Mouse (Mus musculus) myocyte (in vitro differentiated cells): ENCODE measurements around the gene Atp10b.

Experiments
- CEBPB ChIP-seq: IDR thresholded peaks from 2 replicates; pipeline ENCODE4 v1.6.1; 2011; ENCODE audit warnings: mild to moderate bottlenecking, moderate library complexity; ENCODE audit not compliant: poor library complexity, insufficient read depth, severe bottlenecking
- E2F4 ChIP-seq: IDR thresholded peaks from one replicate; pipeline ENCODE4 v1.6.1; 2011; ENCODE audit warnings: mild to moderate bottlenecking, control low read depth, moderate library complexity; ENCODE audit not compliant: insufficient read depth
- MAX ChIP-seq: IDR thresholded peaks from one replicate; pipeline ENCODE4 v1.6.1; 2011; ENCODE audit warnings: low read depth, mild to moderate bottlenecking, control low read depth
- MYOD1 ChIP-seq, 3 experiments: IDR thresholded peaks; one replicate each; pipeline ENCODE4 v1.6.1; 2011; ENCODE audit warnings: control low read depth in 2 of 3, low read depth in 2 of 3, mild to moderate bottlenecking in 2 of 3, moderate library complexity in 1 of 3; ENCODE audit not compliant: insufficient read length in 2 of 3, control insufficient read depth in 1 of 3
- MYOG ChIP-seq, 3 experiments: IDR thresholded peaks; one replicate each; pipeline ENCODE4 v1.6.1; 2011; ENCODE audit warnings: control low read depth in 2 of 3, low read depth in 2 of 3, mild to moderate bottlenecking in 2 of 3; ENCODE audit not compliant: insufficient read length in 2 of 3, control insufficient read depth in 1 of 3, insufficient read depth in 1 of 3
- POLR2A ChIP-seq: IDR thresholded peaks from one replicate; pipeline ENCODE4 v1.6.1; 2011; ENCODE audit warnings: low read depth, mild to moderate bottlenecking, control low read depth, moderate library complexity; ENCODE audit not compliant: insufficient read length
- POLR2AphosphoS2 ChIP-seq: IDR thresholded peaks from one replicate; pipeline ENCODE4 v1.6.1; 2011; ENCODE audit warnings: low read depth, control low read depth; ENCODE audit not compliant: insufficient read length
- REST ChIP-seq: IDR thresholded peaks from one replicate; pipeline ENCODE4 v1.6.1; 2011; ENCODE audit warnings: mild to moderate bottlenecking, control low read depth, moderate library complexity; ENCODE audit not compliant: insufficient read depth, insufficient read length
- TCF12 ChIP-seq: IDR thresholded peaks from one replicate; pipeline ENCODE4 v1.6.1; 2011; ENCODE audit warnings: mild to moderate bottlenecking, control low read depth; ENCODE audit not compliant: poor library complexity, insufficient read depth, severe bottlenecking
- TCF3 ChIP-seq: IDR thresholded peaks from one replicate; pipeline ENCODE4 v1.6.1; 2011; ENCODE audit warnings: low read depth, control low read depth; ENCODE audit not compliant: insufficient read length
- USF1 ChIP-seq: IDR thresholded peaks from one replicate; pipeline ENCODE4 v1.6.1; 2011; ENCODE audit warnings: low read depth, mild to moderate bottlenecking, control low read depth, moderate library complexity

DNA sequence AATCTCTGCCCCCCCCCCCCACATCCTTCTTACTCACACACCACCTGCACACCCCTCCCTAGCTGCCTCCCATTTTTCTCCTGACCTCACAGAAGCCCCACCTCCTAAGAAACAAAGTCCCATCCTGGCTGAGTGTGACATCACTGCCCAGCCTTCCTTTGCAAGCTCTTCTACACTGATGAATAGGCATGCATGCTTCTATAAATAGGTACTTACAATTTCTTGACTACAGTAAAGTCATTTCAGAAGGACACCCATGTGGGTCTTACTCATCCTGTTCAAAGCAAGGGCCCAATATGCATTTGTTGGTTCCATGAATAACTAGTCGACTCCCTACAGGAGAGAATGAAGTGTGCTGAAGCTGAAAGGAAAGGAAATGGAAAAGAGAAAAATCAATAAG is 5.5 kb upstream of the Atp10b start:
- TF ChIP-seq MYOG (IDR thresholded peaks at IDR 0.05; ENCODE audit: control insufficient read depth in 1 of 3, insufficient read depth in 1 of 3, insufficient read length in 2 of 3, low read depth in 2 of 3), result no peak
- TF ChIP-seq POLR2A, result no peak
- TF ChIP-seq MYOD1 (IDR thresholded peaks at IDR 0.05; ENCODE audit: control insufficient read depth in 1 of 3, insufficient read length in 2 of 3, low read depth in 2 of 3), result no peak
- TF ChIP-seq USF1, result no peak
- no peak for TF ChIP-seq TCF3
- no peak for TF ChIP-seq REST
- no peak for TF ChIP-seq MAX
- TF ChIP-seq E2F4, result no peak
- TF ChIP-seq CEBPB, result no peak
- no peak for TF ChIP-seq TCF12
- TF ChIP-seq POLR2AphosphoS2, result no peak
